Mouse (Mus musculus): Measurements from ENCODE around the gene Gm9945.

The Gm9945 gene

DNA sequence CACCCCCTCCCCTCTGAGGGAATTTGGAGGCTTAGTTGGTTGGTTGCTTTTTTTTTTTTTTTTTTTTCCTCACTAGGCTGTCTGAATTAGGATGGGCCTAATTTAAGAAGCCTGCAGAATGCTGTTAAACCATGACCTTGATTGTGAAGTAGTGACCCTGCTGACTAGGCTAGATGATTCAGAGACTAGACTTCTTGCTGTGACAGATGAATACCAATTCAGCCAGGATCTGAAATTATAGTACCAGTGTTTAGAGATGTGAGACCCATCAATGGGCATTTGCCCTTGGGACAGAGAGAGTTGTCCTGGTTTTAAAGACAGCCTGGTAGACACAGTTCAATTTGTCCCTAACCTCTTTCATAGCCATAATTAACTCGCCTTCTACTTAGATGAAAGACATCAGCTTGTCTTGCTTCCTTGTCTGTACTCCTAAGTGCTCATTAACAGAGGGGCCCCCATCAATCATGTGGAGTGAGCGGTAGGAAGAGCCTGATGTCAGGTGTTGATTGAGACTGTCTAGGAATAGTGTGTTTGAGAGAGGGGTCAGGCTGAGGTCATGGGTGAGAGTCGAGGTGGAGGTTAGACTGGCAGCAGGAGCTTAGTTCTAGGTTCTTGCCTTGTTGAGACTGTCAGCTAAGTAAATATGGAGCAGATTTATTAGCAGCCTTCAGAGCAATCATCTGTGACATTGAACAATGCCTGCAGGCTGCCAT, 13.4 kb downstream of the Gm9945 start:
- no peak for DNase-seq (ENCODE audit: low read depth)

DNA sequence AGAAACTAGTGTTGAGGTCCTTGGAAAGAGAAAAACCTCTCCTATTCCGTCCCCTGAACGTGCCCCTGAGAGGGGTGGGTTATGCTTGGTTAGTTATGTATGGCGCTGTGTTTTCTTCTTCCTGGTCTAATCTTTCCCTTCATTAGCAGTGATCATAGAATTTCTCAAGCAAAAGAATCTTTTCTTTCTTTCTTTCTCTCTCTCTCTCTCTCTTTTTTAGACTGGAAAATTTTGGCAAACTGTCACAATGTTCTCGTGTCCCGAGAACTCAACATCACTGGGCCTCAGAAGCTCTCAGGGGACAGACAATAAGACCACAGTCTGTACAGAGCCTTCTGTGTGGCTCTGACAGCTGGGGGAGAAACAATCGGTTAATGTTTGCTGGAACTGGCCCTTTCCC, 15.5 kb downstream of the Gm9945 start:
- no peak for DNase-seq (ENCODE audit: low read depth)

DNA sequence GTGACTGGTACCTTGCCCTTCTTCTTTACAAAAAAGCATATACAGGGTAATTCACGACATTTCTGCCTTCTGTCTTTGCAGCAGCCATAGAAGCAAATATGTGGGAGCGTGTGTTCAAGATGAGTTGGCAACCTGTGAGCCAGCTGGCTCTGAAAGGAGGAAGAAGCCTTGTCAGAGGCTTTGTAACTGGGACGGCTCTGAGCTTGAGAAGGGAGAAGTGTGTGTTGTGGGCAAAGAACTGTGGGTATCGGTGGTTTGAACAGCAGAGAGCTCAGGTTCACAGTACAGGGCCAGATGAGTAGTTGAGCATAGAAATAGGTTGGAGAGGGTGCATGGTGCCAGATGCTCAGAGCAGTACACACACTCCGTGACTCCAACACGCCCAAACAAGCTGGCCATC, 17.0 kb downstream of the Gm9945 start:
- no peak for DNase-seq (ENCODE audit: low read depth)

DNA sequence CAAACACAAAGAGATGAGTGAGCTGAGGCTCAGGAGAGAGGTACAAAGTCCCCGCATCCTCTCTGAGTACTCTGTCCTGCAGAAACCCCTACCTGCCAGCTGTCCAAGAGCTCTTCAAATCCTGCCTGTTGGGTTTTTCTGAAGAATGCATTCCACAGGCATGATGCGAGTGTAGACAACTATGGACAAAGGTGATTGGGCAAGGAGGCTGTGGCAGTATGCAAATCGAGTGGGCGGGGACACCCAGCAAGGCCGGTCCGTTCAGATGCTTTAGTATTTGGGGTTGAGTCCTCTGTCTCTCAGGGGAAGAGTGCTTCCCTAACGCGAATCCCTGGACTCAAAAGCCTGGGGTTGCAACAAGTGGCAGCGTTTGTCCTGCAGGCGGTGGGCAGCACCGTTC, 20.6 kb downstream of the Gm9945 start:
- no peak for DNase-seq (ENCODE audit: low read depth)

DNA sequence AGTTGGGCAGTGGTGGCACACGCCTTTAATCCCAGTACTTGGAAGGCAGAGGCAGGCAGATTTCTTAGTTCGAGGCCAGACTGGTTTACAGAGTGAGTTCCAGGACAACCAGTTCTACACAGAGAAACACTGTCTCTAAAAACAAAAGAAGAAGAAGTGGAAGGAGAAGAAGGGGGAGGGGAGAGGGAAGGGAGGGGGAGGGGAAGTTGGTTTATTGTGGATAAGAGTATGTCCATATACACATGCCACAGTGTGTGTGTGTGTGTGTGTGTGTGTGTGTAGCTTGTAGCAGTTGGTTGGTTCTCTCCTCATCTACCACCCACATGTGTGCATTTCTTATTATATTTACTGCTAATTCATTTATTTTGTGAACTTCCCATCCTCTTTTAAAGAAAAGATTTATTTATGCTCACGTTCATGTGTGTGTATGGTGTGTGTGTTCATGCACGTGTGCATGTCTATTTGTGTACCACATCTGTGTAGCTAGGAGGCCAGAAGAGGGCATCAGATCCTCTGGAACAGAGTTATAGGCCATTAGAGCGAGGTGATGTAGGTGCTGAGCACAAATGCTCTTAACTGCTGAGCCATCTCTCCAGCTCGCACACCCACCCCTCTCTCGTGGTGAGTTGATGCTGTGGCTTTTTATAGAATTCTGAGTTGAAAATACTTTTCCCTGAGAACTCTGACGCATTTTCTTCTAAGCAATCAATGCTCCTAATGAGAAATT, 22.2 kb downstream of the Gm9945 start:
- no peak for DNase-seq (ENCODE audit: low read depth)

DNA sequence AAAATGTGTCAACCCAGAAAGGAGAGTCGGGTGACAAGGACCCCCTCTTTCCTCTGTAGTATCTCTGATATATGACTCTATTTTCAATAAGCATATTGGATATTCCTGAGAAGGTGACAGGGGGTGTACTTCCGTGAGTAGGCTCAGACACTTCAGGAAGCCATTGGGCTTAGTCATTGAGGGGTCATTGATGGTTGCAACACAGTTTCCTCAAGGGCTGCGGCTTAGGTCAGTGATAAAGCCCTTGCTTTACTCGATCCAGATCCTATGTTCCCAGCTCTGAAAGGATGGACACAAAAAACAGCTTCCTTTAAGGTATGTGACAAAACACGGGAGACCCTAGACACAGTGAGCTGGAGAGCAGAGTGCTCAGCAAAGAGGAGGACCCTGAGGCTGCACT, 23.8 kb downstream of the Gm9945 start:
- DNase-seq (ENCODE audit: low read depth) = no peak

DNA sequence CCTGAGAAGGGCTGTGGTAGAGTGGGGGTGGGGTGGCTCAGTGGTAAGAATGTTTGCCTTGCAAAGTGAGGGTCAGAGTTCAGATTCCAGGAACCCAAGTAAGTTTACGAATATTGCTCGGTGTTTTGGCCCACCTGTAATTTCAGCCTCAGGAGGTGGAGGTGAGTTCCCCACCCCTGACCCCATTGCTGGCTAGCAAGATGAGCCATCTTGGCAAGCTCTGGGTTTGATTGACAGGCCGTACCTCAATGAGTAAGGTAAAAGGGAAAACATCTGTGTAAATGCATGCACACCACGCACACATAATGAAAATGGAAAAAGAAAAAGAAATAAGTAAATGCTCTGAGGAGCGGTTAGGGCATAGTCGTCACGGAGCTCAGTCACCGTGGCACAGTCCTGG, 24.4 kb downstream of the Gm9945 start:
- DNase-seq (ENCODE audit: low read depth) = no peak

DNA sequence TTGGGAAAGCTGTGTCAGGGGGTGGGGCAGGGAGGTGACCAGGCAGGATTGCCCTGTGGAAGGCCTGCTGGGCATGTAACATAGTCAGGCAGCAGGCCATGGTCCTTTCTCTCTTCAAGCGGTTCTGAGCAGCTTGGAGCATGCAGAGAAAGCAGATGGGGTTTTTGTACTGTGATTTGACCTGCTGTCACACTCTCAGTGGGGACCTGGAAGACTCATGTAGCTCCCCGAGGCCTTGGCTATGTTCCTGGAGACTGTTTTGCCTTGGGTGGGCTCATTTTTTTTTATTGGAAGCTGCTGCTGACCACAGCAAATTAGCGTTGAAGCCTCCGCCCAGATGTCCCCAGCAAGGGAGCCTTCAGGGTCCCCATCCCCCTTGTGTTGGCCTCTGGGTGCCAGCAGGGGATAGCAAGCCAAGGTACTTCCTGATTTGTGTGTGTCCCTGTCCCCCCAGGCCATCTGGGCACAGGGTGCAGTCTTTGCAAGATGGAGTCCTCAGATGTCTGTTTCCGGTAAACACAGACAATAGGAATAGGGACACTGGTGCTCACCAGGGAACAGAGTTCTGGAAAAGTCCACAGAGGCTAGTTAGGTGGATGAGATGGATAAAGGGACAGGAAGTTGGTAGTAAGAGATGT, 25.2 kb downstream of the Gm9945 start:
- no peak for DNase-seq (ENCODE audit: low read depth)

DNA sequence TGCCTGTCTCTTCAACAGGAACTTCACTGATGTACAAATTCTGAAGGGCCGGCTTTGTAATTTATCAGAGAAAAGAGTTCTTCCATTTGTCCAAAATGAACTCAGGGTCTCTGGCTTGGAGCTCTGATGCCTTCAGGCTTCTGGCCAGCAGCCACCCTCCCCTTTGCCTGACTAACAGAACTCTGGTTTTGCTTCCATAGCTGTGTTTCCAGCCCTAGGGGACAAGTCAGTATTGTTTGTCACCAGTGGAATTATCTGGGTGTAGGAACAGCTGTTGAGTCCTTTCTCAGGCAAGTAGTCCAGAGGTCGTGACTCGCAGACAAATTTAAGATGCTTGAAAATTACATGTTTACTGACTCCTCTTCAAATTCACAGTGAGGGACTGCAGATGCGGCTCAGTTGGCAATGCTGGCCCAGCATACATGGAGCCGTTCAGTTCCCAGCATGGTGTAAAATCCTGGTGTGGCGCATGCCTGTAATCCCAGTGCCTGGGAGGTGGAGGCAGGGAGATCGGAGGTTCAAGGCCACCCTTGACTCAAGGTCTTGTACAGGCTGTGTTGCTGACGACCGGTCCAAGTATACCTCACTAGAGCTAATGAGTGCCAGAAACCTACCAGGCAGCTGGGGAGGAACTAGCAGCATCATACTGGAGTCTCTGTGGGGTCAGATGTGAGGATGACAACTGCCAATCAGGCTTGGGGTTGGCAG, 27.3 kb downstream of the Gm9945 start:
- no peak for DNase-seq (ENCODE audit: low read depth)

DNA sequence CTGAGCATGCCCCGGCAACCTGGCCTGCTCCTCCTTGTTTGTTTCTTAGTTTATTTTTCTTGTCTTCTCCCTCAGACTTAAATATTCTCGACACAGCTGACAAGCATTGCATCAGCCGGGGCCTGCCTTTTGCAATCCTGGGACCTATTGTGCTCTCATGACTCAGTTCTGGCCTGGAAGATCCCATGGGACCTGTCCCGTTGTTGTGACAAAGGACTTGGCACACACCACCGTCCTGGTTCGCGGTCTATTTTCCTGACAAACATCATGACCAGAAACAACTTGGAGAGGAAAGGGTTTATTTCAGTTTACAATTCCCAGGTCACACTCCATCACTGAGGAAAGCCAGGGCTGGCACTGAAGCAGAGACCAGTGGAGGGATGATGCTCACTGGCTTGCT, 28.2 kb downstream of the Gm9945 start:
- DNase-seq (ENCODE audit: low read depth) = no peak

DNA sequence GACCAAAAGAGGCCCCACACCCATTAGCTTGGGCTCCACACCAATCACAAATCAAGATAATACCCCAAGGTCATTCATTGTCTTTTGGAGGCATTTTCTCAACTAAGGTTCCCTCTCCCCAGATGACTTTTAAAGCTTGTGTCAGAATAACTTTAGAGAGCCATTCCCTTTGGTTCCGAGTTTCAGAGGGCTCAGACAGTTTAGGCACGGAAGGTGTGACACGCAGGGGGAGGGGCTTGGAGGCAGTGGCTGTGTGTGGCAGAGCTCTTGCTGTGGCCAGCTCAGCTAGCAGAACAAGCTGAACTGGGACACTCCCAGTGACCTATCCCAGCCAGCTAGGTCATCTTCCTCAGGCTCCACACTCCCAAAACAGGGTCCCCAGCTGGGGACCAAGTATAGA, 28.6 kb downstream of the Gm9945 start:
- no peak for DNase-seq (ENCODE audit: low read depth)

DNA sequence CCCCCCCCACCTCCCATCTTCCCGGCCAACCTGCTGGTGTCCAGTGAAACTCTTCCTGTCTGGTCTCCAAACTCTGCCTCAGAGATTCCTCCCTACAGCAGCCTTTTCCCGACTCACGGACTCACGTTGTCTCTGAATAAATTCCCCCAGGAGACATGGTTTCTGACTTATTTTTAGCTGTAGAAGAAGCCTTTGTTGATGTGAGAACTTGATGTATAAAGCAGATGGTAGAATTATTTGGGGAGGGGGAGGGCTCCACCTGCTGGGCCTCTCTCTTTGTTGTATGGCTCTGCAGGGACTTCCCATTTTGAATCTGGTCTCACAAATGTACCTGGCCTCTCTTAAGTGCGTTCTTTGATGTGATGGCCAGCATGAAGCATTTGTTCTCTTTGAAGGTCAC, 30.4 kb downstream of the Gm9945 start:
- DNase-seq (ENCODE audit: low read depth) = no peak

DNA sequence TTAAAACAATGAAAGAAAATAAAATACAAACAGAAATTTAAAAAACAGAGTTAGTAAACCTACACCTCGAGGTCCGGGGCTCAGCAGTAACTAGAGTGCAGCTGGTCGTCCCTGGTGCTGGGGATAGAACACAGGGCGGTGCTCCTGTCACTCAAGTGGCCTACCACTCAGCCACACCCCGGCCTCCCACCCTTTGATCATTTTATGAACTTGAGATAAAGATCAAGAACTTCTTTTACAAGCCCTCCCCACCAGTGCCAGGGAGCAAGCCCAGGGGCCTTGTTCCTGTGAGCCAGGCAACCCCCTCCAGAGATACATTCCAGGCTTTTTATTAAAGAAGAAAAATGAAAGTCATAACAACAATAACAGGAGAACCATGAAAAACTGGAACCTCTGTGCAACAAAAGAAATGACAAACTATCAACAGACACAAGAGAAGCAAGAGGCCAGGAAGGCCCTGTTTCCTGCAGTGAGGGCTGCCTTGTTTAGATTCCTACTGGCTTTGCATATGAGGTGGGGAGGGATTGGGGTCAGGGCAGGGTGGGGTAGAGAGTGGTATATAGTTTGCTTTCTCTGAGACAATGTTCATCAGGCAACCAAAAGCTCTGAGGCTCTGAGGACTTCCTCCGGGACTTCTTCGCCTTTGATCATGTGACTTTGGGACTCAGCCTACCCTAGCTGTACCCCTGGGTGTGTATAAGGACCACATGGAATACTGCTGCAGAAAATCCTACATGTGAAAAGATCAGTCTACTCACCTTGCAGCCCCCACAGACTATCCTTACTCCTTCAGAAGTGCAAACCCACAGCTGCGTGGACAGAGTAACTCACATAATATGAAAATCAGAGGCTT, 37.0 kb downstream of the Gm9945 start:
- DNase-seq (ENCODE audit: low read depth) = peak; percentile 63

DNA sequence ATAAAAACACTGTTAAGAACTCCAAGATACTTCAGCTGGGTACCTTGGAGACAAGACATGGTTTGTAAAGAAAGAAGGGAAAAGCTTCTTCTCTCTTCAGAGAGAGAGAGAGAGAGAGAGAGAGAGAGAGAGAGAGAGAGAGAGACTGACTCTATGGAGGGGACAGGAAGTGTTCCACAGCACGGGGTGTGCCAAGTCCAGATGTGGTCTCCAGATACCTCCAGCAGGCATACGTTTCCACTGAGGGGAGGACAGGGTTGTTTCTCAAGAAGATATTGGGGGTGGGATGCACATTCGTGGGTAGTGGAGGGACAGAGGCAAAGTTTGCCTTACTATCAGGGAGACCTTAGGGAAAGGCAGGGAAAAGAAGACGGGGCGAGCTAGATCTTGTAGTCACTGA, 38.8 kb downstream of the Gm9945 start:
- DNase-seq (ENCODE audit: low read depth) = peak; percentile 28

DNA sequence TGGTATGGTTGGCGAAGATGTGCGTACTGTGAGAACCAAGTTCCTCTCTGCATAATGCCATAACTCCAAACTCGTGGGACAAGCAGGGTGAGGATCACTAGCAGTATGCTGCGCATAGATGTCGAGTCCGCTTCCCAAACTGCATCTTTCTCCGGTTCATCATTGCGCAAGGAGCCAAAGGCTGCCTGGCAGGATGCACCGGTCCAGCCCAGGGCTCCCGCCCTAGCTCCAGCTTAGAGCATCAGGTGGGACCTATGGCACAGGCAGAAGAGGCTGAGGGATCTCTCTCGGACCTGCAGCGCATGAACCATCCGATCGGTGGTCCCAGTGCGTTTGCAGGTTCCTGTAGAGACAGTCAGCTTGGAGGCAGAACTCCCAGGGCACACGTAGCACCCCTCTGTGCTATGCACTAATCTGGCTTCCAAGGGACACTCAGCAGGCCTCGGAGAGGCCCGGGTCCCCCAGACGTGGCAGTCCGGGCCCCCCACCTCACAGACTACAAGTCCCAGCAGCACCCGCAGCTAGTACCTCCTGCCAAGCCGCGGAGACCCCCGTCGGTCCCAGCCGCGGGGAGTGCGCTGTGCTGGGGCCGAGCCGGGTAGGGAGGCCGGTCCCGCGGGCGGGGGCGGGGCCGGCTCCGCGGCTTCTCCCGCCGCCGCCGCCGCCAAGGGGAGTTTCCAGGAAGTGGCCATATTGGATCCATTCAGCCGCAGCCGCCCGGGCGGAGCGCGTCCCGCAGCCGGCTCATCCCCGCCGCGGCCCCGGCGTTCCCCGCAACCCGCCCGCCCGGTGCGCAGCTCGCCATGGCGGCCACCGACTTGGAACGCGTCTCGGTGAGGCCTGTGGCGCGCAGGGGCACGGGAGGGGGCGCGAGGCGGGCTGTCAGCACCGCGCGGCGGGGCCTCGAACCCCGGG, 39.5 kb downstream of the Gm9945 start, which contains the start of gene Sept8:
Gene Sept8, plus strand, starts transcription at position 51 of the 915 bp plus-strand sequence.
- peak; percentile 59 for DNase-seq (ENCODE audit: low read depth)

DNA sequence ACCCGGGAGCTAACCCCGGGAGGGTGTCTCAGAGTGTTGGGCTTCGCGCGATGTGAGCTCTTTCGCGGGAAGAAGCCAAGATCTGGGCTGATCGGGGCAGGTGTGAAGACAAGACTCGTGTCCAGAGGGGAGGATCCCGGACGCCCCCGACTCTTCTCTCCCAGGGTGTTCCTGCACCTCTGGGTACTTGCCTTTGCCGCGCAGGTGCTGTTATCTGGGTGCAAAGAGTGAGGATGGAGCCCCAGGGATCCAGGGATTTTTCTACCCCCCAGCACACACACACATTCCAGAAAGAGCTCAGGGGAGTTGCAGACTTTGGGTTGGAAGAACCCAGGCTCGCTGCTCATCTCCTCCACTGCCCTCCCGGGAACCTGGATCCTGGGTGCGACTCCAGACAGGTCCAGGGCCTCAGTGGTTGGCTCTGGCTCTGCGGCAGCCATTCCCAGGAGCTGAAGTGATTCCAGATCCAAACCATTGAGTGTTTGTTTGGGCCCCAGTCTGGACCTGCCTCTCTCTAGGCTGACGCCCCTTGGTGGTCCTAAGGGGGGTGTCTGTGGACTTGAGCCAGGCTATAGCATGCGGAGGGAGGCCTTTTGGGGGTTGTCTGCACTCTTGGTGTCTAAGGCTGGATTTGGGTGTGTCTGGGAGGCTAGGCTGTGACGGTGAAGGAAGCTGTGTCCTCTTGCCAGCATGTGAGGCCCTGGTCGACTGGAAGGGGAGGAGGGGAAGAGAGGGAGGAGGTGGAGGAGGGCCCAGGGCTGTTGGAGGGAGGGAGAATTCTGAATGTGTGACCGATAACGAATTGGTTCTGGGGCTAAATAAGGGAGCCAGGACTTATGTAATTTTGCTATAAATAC, 40.4 kb downstream of the Gm9945 start:
- no peak for DNase-seq (ENCODE audit: low read depth)

DNA sequence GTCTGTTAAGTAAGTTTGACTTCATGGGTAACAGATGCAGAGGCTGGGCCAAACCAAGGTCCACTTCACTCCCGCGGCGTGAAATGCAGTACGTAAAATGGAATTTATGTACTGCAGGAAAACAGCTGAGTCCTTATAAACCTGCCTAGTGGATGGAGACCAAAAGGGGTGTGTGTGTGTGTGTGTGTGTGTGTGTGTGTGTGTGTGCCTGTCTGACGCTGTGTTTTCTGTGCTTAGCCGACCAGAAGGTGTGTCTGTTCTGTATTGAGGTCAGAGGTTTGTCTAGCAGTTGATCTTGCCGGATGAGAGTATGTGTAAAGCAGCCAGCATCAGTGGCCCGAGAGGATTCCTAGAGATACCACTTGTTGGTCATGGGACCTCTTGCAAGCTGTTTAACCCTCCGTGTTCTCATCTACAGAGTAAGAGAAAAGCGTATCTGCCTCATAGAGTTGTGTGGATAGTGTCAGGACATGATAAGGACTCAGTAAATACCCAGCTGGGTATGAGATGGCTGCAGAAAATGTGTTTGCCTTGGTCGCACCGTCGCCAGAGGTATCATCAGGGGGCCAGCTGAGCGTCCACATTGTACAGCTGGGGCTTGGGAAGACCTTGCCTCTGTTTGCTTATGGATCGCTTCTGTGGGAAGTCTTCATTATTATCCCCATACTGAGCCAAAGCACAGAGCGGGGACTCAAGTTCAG, 41.3 kb downstream of the Gm9945 start:
- DNase-seq (ENCODE audit: low read depth) = no peak

DNA sequence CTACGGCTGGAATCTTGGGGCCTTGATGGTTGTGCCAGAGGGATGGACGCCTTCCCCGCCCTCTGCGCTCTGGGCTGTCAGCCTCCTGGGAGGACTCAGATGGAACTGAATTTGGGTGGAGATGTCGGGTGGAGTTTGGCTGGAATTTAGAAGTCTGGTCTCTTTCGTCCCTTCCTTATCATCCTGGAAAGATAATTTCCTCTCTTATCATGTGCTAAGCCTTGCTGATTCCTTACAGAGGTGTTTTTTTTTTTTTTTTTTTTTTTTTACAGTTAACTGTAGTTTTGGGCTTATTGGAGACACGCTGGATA, 41.8 kb downstream of the Gm9945 start:
- DNase-seq (ENCODE audit: low read depth) = no peak

DNA sequence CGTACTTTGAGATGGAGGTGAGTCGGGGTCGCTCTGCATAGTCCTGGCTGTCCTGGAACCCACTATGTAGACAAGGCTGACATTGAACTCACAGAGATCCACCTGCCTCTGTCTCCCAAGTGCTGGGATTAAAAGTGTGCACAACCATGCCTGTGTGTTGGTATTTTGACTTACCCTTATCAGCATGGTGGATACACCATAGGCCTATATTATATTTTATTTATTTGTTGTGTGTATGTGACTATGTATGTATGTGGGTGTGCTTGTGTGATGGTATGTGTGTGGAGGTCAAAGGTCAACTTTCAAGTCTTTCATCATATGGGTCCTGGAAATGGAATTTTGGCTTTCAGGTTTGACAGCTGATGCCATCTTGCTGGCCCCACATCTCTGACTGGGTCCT, 42.4 kb downstream of the Gm9945 start:
- no peak for DNase-seq (ENCODE audit: low read depth)
